Mouse (Mus musculus): ENCODE data around the gene Cpt1b.

The Cpt1b gene

DNA sequence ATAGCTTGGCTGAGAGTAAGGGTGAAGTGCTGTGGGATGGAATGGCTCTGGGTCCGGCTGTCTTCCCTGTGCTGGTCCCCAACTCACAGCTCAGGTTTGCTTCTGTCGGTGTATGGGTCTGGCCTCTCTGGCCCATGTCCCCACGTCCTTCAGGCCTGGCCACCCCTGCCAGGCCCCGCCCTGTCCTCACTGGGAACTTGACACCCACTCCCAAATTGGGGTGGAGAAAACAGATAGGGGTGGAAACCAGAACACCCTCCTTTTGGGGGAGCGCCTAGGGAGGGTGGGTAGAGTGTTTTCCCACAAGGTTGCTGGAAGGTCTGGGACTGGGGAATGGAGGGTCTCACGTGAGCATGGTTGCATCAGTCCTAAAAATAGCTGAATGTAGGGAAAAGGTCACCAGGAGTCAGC is at the start of gene Cpt1b:
TSS of gene Cpt1b (minus strand) at position 153 of the 411 bp plus-strand sequence.
- DNase-seq (ENCODE audit: low read depth, low spot score): no peak

GRCm38 (mm10) chr15:89475293-89475600 is 49.6 kb upstream of the Cpt1b start:
- no peak for DNase-seq (ENCODE audit: low read depth, low spot score)

DNA sequence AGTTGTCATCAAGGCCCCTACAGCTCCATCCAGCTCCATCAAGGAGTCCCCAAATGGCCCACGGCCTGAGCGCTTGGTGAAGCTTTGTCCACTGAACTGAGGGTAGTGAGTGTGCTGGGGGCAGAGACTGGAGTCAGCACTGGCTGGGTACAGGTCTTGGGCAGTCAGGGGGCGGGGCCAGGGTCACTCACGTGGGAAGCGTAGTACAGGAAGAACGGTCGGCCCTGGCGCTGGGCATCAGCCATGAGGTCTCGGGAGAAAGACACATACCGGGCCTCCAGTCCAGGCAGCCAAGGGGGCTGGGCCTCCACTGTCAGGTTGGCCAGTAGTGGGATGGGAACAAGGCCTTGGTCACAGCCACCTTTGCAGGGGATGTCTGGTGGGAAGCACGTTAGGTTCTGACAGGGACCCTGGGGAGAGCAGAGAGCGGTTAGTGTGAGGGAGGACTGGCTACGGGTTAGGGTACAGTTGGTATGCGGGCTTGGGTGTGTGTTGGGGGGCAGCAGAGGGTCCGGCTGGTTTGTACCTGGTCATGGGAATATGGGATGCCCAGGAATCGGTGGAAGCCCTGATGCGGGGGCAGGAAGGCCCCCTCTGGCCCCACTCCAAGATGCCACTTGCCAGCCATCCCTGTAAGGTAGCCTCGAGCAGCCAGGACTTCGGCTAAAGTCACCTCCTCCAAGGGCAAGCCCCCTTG is 49.1 kb upstream of the Cpt1b start:
- DNase-seq (ENCODE audit: low read depth, low spot score): no peak

- DNase-seq (ENCODE audit: low read depth, low spot score): no peak
These were observed 48.3 kb upstream of the Cpt1b start for GRCm38 (mm10) chr15:89473921-89474320.

GRCm38 (mm10) chr15:89473370-89473769 is 47.7 kb upstream of the Cpt1b start:
- no peak for DNase-seq (ENCODE audit: low read depth, low spot score)

GRCm38 (mm10) chr15:89471476-89471875 is 45.8 kb upstream of the Cpt1b start:
- DNase-seq (ENCODE audit: low read depth, low spot score): no peak

DNA sequence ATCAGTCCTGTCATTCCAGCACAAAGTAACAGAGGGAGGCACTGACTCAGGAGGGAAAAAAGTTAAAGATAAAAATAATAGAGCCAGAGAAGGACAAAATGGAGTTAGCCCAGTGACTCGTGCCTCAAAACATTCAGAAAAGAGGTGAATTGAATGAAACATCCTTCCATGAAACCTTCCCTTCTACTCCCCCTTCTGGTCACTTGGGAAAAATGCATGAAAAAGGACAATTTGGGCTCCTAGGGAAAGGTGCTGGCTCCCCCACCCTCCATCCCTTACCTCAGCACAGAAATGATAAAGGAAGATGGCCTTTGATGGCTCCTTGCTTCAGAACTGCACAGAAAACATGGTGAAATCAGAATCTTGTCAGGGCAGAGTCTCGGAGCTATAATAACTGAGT is 42.9 kb upstream of the Cpt1b start:
- no peak for DNase-seq (ENCODE audit: low read depth, low spot score)

DNA sequence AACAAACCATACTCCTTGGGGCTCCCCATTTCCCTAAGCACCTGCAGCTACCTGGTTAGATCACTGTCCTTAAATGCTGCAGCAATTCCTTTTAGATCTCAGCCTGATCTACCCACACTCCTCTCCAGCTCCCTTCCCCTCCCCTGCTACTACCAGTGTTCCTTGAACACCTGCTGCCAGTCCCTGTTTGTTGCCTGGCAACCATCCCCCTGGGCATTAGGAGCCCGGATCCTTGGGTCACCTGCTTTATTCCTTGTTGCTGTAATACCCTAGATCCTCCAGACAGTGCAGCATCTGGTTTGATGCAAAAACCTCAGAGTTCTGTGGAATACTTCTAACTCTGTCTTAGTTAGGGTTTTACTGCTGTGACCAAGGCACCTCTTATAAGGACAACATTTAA is 39.4 kb upstream of the Cpt1b start:
- no peak for DNase-seq (ENCODE audit: low read depth, low spot score)

DNA sequence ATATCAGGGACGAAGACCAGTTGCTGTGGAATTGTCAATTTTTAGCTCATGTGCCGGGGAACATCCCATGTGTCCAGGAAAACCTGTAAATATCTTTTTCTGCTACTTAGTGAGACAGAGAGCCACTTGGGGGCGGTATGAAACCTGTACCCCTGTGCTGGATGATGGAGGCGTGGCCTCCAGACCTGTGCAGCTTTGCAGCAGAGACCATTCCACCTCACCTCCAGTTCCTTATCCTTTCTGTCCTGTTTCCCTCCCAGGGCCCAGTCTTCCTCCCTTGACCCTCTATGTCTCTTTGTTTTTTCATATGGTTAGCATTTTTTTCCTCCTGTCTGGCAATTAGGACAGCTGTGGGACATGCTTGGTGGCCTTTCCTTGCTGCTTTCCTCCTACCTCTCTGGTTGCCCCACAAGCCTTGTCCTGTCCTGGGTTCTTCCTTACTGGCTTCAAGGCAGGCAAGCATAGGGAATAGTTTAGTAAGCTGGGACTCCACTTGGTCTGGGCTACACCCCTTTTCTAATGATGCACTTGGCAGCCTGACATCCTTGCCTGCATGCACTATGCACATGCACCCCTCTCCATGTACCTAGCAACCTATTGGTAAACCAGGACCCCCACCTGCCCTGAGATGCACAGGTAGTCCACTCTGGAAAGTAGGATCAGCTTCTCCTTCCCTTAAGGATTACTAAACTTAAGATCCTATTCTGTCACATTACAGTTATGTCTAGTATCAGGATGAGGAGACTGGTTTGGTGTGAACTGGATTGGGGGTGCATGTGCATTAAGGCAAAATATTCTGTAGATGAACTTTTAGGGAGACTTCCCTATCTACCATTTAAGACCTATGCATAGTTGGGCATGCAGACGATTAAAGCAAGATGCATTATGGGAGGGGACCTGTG is 37.9 kb upstream of the Cpt1b start:
- DNase-seq (ENCODE audit: low read depth, low spot score): no peak

DNA sequence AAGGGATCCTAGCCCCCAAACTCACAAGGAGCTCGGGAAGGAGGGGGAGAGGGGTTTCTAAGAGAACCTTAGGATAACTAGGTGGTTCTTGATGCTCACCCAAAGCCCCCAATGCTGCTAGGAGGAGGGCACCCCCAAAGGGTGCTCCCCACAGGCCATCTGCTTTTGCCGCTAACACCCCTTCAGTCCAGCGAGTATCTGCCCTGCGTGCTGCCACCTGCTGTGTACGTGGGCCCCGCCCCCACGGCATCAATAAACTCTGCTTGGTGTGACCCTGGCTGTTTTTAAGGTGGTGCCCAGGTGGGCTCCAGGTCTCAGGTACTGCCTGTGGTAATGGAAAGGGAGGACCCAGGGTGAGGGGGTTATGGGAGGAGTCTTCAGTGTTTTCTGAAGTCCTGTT is 36.5 kb upstream of the Cpt1b start:
- no peak for DNase-seq (ENCODE audit: low read depth, low spot score)

GRCm38 (mm10) chr15:89461321-89461720 is 35.7 kb upstream of the Cpt1b start:
- DNase-seq (ENCODE audit: low read depth, low spot score): no peak

GRCm38 (mm10) chr15:89460298-89460697 is 34.6 kb upstream of the Cpt1b start:
- DNase-seq (ENCODE audit: low read depth, low spot score): no peak

DNA sequence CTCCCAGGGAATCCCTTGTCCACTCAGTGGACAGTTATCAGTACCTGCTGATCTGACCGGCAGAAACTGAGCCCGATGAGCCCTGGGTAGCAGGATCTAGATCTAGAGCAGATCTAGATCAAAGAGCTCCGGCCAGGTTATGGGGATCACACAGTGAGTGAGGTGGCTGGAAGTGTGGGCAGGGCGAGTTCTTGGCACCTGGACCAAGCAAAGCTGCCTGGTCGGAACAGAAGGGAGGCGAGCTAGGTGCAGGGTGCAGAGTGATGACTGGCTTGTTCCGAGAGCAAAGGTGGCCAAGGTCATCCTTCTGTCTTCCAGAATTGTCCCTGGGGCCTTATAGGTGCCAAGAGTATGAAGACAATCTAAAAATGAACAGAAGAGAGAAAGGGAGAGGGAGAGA is 34.2 kb upstream of the Cpt1b start:
- no peak for DNase-seq (ENCODE audit: low read depth, low spot score)

DNA sequence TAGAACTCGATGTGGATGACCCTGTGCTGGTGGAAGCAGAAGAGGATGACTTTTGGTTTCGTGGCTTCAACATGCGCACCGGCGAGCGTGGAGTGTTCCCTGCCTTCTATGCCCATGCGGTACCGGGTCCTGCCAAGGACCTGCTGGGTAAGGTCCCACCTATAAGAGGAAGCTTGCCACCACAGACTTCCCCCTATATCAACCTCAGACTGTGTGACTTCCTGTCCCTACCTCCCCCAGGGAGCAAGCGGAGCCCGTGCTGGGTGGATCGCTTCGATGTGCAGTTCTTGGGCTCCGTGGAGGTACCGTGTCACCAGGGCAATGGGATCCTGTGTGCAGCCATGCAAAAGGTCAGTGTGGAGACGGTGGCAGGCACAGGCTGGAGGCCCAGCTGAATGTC is 33.3 kb upstream of the Cpt1b start:
- DNase-seq (ENCODE audit: low read depth, low spot score): no peak

DNA sequence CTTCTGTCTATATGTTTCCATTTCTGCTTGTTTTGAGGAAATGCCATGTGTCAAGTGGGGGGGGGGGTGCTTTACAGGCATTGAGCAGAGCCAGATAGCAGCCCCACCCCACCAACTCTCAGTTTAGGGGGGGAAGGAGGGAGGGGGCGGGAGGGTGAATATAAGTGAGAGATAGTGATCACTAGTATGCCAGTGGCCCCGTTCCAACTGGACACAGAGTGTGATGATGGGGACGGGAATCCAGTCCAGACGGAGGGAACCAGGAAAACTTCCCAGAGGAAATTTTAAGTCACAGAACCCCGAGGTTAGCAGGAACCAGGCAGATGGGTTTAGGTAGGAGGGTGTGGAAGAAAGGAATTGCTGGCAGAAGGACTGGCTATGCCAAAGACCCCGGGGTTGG is 30.0 kb upstream of the Cpt1b start:
- no peak for DNase-seq (ENCODE audit: low read depth, low spot score)

GRCm38 (mm10) chr15:89454857-89455256 is 29.2 kb upstream of the Cpt1b start:
- DNase-seq (ENCODE audit: low read depth, low spot score): no peak

DNA sequence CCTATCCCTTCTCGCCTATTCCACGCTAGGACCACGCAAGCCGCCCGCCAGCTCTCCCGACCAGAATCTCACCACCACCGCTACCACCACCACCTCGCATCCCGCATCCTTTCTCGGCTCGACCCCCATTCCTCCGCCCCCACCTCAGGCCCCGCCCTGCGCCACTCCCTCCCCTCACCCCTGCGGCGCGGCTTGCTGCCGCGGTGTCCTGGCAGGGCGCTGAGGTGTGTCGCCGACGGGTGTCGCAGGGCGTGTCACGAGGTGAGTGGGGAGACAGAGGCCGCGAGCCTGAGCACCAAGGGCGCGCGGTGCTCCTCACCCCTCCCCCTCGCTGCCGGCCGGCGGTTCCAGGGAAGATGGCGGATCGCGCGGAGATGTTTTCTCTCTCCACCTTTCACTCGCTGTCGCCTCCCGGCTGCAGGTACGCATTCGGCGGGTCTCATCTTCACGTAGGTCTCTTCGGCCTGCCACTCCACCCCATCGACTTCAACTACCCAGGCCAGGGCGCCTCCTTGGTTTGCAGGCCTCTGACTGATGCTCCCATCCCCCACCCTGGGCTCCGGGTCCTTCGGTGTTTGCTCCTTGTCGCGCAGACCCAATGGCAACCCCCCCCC is 28.3 kb upstream of the Cpt1b start, which contains the start of gene Mapk8ip2:
TSS of gene Mapk8ip2 (plus strand) at position 49 of the 614 bp plus-strand sequence.
- no peak for DNase-seq (ENCODE audit: low read depth, low spot score)

- no peak for DNase-seq (ENCODE audit: low read depth, low spot score)
These were observed 27.5 kb upstream of the Cpt1b start for GRCm38 (mm10) chr15:89452906-89453864.

DNA sequence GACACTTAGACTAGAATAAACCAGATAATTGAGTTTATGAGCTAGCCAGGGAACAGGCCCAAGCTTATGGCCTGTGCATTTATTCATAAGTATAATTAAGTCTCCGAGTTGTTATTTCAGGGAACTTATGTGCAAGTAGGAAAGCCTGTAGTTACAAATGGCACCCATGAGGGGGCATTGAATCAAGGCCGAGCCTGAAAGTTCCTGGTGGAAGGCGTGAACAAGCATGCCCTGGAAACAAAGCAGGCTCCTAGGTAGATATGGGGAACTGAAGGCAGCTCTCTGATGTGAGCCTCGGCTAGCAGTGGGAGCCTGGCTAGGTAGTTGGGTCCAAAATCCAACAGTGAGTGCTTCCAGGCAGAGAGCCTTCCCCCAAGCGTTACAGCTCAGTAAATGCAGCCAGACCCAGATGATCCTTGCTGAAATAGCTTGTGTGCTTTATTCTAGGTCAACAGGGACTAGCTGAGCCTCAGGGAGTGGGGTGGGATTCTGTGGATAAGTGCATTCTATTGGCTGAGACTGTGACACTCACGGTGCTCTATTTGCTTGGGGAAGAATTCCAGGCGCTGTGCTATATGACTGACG is 16.9 kb upstream of the Cpt1b start:
- no peak for DNase-seq (ENCODE audit: low read depth, low spot score)

GRCm38 (mm10) chr15:89435878-89436277 is 10.2 kb upstream of the Cpt1b start:
- DNase-seq (ENCODE audit: low read depth, low spot score): no peak

DNA sequence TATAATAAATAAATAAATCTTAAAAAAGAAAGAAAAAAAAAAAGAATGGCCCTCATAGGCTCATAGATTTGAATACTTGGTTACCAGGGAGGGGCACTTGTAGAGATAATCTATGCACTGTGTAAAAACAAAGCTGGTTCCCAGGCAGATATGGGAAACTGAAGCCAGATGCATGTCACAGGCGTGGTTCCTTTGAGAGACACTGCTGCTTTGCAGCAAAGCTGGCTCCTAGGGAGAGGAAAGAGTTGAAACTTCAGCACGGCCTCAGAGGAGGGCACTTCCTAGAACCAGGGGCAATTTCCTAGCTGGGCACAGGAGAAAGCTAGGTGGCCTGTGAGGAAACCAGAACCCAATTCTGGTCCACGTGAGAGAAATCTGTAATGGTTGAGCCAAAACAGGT is 8.5 kb upstream of the Cpt1b start:
- DNase-seq (ENCODE audit: low read depth, low spot score): no peak
